Mouse (Mus musculus) mature B cell (primary cell): ENCODE results near the gene Ccdc86.

Experiments
- in situ Hi-C: fragments of 300-500 bp; cut with MboI; formaldehyde crosslinking; loops from 2 replicates; pipeline ENCODE4 v1.14.3; 2019

The Ccdc86 gene

DNA sequence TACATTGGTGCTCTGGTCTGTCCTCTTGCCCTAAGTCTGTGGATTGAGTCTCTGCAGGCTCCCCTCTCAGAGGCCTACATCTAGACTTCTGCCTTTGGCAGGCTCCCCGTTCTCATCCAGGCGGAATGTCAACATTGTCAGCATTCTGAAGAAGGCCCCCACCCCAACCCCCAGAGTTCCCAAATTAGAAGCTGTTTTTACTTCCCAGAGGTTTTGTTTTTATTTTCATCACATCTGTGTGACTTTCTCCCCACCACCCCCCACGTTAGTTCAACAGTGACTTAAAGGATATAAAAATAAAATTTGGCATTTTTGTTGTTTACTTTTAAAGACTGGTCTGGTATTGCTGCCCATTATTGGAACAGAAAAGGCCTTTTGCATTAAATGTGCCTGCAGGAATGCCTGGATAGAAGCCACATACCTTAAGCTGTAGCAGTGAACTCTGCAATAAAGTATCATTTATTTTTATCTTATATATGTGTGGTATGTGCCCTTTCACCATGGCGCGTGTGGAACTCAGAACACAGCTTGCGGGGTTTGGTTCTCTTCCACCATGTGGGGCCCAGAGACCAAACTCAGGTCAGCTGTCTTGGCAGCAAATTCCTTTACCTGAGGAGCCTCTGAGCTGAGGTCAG lies 39.9 kb downstream of the Ccdc86 start:
- in situ Hi-C loops = no loop called here

GRCm38 (mm10) chr19:10907891-10908290 lies 41.2 kb downstream of the Ccdc86 start:
- in situ Hi-C loops = no loop called here

GRCm38 (mm10) chr19:10905728-10906000 lies 43.4 kb downstream of the Ccdc86 start:
- in situ Hi-C loops = no loop called here

DNA sequence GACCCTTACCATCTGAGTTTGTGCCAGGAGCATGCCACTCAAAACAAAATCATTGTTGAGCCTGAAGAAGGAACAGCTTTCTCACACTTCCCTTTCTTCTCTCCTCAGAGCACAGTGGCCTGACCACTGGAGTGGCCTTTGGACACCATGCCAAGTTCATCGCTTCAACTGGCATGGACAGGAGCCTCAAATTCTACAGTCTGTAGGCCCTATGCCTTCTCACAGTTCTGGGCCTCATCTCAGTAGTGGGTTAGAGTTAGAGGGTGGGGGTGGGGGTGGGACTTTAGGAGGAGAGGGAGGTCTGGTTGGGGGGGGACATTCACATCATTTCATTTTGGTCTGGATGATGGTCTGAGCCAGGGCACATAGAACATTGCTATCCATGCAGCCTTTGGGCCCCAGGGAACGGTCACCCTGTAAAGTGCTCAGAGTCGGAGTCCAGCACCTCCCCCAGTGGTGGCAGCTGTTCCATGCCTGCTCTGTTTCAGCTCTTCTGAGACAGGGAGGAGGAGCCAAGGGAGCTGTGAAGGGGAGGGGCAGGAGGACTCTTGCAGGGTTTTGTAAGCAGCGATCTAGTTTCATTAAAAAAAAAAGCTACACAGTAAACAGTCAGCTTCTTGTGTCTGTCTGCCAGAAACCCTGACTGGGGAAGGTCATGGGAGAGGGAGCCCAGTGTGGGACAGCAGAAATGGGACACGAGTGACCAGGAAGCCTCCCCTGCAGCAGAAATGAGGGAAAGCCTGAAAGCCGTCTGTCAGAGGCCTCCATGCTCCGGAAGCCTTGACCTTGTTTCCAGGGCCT lies 43.9 kb downstream of the Ccdc86 start:
- in situ Hi-C loops = no loop called here

DNA sequence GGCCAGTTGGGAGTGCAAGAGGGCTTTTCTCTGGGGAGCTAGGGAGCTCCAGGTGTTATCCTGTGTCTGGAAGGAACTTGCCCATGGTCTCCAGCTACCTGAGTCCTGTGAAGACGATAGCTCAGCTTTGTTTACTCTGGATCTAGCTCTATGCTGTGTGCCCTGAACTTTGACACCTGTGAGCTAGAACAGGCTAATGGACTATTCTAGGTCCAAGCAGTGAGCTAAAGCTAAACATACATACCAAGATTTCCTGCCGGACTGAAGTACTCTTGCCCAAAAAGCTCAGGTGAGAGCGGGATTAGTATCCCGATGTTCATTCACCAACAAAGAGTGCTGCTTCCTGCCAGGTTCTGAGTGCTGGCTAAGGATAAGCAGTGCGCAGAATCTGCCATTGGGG lies 44.6 kb downstream of the Ccdc86 start:
- in situ Hi-C loops = no loop called here

DNA sequence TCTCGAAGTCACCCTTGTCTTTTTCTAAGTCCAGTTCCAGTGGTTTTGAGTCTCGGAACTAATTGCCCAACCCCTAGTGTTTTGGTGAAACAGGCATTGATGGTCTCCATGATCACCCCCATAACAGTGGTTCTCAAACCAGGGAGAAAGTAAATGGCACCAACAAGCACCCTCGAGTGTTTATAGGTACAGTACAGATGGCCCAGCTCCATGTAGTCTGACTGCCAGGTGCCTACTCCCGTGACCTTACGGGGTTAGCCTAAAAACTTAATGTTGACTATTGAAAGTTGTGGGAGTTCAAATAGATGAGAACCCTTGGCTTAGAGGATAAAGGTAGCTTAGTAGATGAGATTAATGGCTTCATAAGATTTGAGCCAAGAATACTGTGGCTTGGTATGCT lies 48.0 kb downstream of the Ccdc86 start:
- in situ Hi-C loops = no loop called here

GRCm38 (mm10) chr19:10900315-10900714 lies 48.8 kb downstream of the Ccdc86 start:
- in situ Hi-C loops = no loop called here

GRCm38 (mm10) chr19:10897491-10897890 lies 51.6 kb downstream of the Ccdc86 start:
- in situ Hi-C loops = no loop called here

DNA sequence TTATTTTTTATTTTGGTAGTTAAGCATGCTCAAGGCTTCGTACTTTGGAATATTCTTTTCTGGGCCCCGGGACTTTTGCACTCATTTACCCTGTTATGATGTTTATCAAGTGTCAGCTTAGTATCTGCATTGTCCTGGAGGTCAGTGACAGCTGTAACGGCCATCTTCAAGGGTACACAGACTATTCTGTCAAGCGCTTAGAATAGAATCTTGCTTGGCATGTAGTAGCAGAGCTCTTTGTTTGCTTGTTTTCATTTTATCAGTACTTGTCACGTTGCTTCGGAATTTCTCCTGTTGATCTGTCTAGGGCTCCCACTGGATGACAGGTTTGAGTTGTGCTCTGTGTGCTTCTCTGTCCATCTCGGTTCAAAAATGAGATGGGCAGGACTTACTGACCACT lies 52.2 kb downstream of the Ccdc86 start:
- in situ Hi-C loops = no loop called here

GRCm38 (mm10) chr19:10895708-10896107 lies 53.4 kb downstream of the Ccdc86 start:
- in situ Hi-C loops = no loop called here

DNA sequence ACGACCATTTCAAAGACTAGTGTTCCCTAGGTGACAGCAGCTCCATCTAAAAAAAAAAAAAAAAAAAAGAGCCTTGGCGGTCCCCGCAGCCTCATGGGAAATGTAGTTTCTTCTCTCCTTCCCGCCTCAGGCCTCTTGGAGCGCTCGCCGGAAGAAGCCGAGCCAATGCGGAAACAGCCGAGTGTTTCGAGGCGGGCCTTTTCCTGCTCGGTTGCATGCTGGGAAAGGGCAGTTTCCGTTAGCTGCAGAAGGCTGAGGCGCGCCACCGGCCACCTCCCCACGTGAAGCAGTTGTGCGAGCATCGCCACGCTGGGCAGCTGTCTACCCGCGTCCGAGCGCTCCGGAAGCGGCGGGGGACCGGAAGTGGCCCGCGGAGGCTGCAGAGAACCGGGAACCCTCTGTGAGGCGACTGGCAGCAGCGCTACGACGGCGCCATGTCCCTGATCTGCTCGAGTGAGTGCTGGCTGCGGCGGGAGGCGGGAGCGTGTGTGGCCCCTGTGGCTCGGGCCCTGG lies 54.0 kb downstream of the Ccdc86 start, which contains the start of gene Prpf19:
TSS of gene Prpf19 (plus strand) at position 216 of the 513 bp plus-strand sequence.
- in situ Hi-C loops = no loop called here

GRCm38 (mm10) chr19:10892201-10892600 lies 56.9 kb downstream of the Ccdc86 start:
- in situ Hi-C loops = no loop called here
